Mouse (Mus musculus): ENCODE data around the gene Kcnk7. TPM values are rescaled to one million over a fixed set of nuclear protein-coding genes. Genes with fewer than 3 reads are reported as not detected.

The Kcnk7 gene
- total RNA-seq (2023): 1 to 10 TPM; 1.1 to 1.3 TPM

DNA sequence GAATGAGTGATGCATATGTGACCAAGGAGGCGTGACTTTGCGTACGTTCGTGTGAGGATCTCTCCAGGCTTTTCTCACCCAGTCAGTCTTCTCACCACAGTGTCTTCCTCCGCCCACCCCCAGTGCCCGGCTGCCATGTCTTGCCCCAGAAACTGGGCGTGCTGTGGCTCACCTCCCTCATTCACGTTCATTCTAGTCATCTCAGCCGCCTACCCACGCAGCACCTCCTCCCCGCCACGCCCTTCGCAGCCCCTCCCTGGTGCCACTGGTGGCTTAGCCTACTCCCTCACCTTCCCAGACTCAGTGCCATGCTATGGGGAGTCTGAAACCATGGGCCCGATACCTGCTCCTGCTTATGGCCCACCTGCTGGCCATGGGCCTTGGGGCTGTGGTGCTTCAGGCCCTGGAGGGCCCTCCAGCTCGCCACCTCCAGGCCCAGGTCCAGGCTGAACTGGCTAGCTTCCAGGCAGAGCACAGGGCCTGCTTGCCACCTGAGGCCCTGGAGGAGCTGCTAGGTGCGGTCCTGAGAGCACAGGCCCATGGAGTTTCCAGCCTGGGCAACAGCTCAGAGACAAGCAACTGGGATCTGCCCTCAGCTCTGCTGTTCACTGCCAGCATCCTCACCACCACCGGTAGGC lies at the start of gene Kcnk7:
TSS of gene Kcnk7 (plus strand) at position 205 of the 638 bp plus-strand sequence.

DNA sequence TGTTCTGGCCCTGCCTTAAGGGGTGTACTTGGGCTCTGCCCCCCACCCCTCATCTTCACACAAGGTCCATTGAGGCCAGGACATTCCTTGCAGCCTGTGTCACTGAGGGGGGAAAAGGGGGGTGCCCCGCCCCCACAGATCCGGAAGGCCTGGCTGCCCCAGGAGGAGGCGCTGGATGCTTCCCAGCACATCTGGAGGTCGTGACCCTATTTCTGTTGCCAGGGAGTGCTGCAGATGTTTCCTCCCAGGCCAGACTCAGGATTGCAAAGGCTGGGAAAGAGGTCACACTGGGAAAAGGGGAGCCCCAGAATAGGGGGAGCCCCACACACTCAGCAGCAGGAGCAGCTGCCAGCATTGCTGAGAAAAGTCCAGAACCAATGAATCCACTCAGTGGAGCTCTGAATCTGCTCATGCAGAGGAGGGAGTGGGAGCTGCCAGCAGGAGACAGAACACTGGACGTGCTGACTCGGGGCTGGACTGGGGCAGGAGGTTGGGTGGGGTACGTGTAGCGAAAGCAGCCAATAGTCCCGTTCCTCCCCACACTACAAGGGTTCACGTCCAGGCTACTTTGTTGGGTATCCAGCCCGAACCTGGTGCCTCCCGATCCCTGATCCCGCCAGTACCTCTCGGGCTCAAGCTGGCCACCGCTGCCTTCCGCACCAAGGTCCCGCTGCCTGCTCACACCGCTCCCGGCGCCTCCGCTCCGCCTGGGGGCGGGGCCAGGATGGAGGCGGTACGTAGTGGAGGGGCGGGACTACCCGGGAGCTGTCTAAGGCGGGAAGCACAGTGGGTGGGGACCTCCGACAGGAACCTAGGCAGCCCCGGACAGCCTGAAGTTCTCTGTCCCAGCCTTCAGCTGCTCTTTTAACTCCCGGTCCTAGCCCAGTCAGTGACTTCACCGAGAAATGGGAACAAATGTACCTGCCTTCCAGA lies 40.9 kb upstream of the Kcnk7 start, which contains the start of gene Sipa1:
TSS of gene Sipa1 (minus strand) at position 727 of the 933 bp plus-strand sequence.

DNA sequence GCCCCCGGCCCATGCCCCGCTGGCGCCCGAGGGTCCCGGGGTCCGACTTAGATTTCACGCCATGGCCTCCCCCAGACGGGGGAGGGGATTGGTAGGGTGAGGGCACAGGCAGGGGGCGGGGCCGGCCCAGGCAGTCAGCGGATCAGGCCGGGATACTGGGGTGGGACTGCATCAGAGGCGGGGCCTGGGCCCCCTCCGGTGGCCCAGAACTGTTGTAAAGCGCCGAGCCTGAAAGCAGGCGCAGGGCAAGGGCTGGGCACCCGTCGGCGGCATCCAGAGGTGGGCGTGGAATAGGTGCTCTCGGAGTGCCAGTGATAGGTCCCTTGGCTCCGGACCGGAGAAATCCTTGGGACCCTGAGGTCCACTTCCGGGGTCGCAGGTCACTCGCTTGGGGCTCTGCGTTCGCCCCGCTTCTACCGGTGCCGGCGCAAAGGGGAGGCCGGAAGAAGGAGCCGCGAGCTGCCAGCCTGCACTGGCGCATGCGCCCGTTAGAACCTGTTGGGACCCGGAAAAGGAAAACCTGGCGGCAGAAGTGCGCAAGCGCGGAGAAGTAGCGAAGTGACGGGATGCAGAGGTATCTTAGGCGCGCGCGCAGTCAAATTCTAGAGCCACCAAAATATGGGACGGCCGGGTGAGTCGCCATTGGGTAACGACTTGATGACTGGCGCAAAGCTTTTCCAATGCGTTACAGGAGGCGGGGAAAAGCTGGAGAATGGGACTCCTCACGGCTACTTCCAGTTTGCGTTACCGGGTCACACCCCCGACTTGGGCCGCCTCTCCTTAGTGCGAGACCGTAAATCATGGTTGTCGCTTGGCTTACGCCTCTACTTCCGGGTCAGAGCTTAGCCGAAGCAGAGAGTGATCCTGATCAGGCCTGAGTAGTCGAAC lies 15.7 kb upstream of the Kcnk7 start, which contains the start of the genes Map3k11 and Pcnx3:
TSS of gene Map3k11 (plus strand) at position 543 of the 888 bp plus-strand sequence.
TSS of gene Pcnx3 (minus strand) at position 709 of the 888 bp plus-strand sequence.

GRCm38 (mm10) chr19:5725767-5726515 lies 21.8 kb downstream of the Kcnk7 start, which contains the start of gene Ehbp1l1:
TSS of gene Ehbp1l1 (minus strand) at chr19:5726317.

DNA sequence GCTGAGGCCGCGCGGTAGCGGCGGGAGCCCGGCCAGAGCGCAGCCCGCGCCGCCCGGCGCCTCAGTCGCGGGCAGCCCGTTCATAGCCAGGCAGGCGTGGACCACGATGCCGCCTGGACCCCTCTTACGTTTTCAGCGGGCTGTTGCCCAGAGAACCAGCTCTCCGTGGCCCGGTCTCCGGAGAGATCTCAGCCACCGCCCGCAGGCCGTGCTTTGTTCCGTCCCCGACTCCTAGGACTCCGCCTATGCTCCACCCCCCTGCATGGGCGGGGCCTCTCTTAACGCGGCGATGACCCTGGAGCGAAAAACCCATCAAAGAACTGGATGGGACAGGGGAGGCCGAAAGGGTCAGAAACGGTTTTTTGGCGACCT lies 25.3 kb downstream of the Kcnk7 start, which contains the start of gene Fam89b:
TSS of gene Fam89b (minus strand) at position 210 of the 372 bp plus-strand sequence.

GRCm38 (mm10) chr19:5740320-5741317 lies 36.5 kb downstream of the Kcnk7 start, which contains the start of gene Ltbp3:
TSS of gene Ltbp3 (plus strand) at chr19:5740904.

Other genes with a start within 250 kb of the Kcnk7 start
- gene Ccdc85b, start 246.5 kb upstream of the Kcnk7 start, total RNA-seq (2023): 1 to 10 TPM; 7.1 TPM
- 10 to 100 TPM; 85.7 to 89.0 TPM for gene Fibp, start 243.8 kb upstream of the Kcnk7 start, total RNA-seq (2023)
- gene Ctsw, start 235.9 kb upstream of the Kcnk7 start, total RNA-seq (2023): 100 to 1,000 TPM; 168 to 233 TPM
- gene Efemp2, start 230.4 kb upstream of the Kcnk7 start, total RNA-seq (2023): 1 to 10 TPM; 1.6 to 3.4 TPM
- 10 to 100 TPM; 46.1 to 52.7 TPM for gene Mus81, start 216.0 kb upstream of the Kcnk7 start, total RNA-seq (2023)
- 1,000 to 10,000 TPM; 1,462 to 1,487 TPM for gene Cfl1, start 213.9 kb upstream of the Kcnk7 start, total RNA-seq (2023)
- 1 to 10 TPM; 2.1 to 2.6 TPM for gene 1700020D05Rik, start 200.6 kb upstream of the Kcnk7 start, total RNA-seq (2023)
- gene Snx32, start 193.8 kb upstream of the Kcnk7 start, total RNA-seq (2023): 10 to 100 TPM in 1 of 2 experiments, 1 to 10 TPM in 1; 9.2 to 10.5 TPM
- not detected for gene Ovol1, start 143.7 kb upstream of the Kcnk7 start, total RNA-seq (2023)
- gene Ap5b1, start 136.3 kb upstream of the Kcnk7 start, total RNA-seq (2023): 10 to 100 TPM; 25.5 to 26.2 TPM
- gene Rnaseh2c, start 102.5 kb upstream of the Kcnk7 start, total RNA-seq (2023): 100 to 1,000 TPM; 113 TPM
- 100 to 1,000 TPM; 120 to 134 TPM for gene Kat5, start 94.1 kb upstream of the Kcnk7 start, total RNA-seq (2023)
- gene Rela, start 66.9 kb upstream of the Kcnk7 start, total RNA-seq (2023): 100 to 1,000 TPM; 129 to 143 TPM
- gene Sipa1, start 40.7 kb upstream of the Kcnk7 start, total RNA-seq (2023): 100 to 1,000 TPM; 205 to 236 TPM
- gene Map3k11, start 15.6 kb upstream of the Kcnk7 start, total RNA-seq (2023): 10 to 100 TPM; 47.9 to 54.0 TPM
- gene Pcnx3, start 15.5 kb upstream of the Kcnk7 start, total RNA-seq (2023): 100 to 1,000 TPM; 154 to 180 TPM
- 10 to 100 TPM; 33.2 to 33.4 TPM for gene Ehbp1l1, start 21.9 kb downstream of the Kcnk7 start, total RNA-seq (2023)
- gene Fam89b, start 25.3 kb downstream of the Kcnk7 start, total RNA-seq (2023): 10 to 100 TPM; 33.5 to 40.3 TPM
- not detected for gene Ltbp3, start 36.5 kb downstream of the Kcnk7 start, total RNA-seq (2023)
- 10 to 100 TPM; 77.1 to 92.3 TPM for gene Scyl1, start 67.1 kb downstream of the Kcnk7 start, total RNA-seq (2023)
- 100 to 1,000 TPM; 177 to 193 TPM for gene Frmd8, start 170.9 kb downstream of the Kcnk7 start, total RNA-seq (2023)
- gene Slc25a45, start 173.4 kb downstream of the Kcnk7 start, total RNA-seq (2023): 10 to 100 TPM; 22.3 to 23.2 TPM
- 1 to 10 TPM; 4.9 to 6.1 TPM for gene Tigd3, start 189.8 kb downstream of the Kcnk7 start, total RNA-seq (2023)
- 100 to 1,000 TPM; 147 to 183 TPM for gene Dpf2, start 208.6 kb downstream of the Kcnk7 start, total RNA-seq (2023)
- gene Cdc42ep2, start 220.4 kb downstream of the Kcnk7 start, total RNA-seq (2023): under 1 TPM in 1 of 2 experiments, not detected in 1; 0.52 TPM